Mouse (Mus musculus) lung, adult 2 months (tissue): ENCODE results near the gene Anks1.
A peak's percentile ranks its signal among the peaks of the same experiment; 100 is the strongest.

Experiments
- CTCF ChIP-seq: fragments of 200-500 bp; IDR thresholded peaks from 2 replicates; pipeline ENCODE4 v1.5.1; 2011; ENCODE audit warnings: mild to moderate bottlenecking, low read length, control low read depth; ENCODE audit not compliant: insufficient read depth
- POLR2A ChIP-seq: fragments of 200-500 bp; IDR thresholded peaks from 2 replicates; pipeline ENCODE4 v1.6.1; 2011; ENCODE audit warnings: low read depth, mild to moderate bottlenecking, control low read depth, low read length, borderline replicate concordance; ENCODE audit errors: extremely low read depth

- no peak for TF ChIP-seq POLR2A
- TF ChIP-seq CTCF = peak; percentile 92
Measured at GRCm38 (mm10) chr17:27989807-27990542, 80.9 kb downstream of the Anks1 start.
